Mouse (Mus musculus): ENCODE results near the gene Tbx2.

- no peak for TF ChIP-seq EP300 (IDR thresholded peaks at IDR 0.05; ENCODE audit: low read length)
- TF ChIP-seq KAT2A (IDR thresholded peaks at IDR 0.05; ENCODE audit: insufficient replicate concordance, low read length), result no peak
- peak; percentile 60 to 83 for TF ChIP-seq CTCF (conservative IDR thresholded peaks at IDR 0.05 in 1 of 2, IDR thresholded peaks at IDR 0.05 in 1 of 2; ENCODE audit: low read depth in 2 of 2, low read length in 2 of 2)
Measured at GRCm38 (mm10) chr11:85864363-85864762, 32.0 kb downstream of the Tbx2 start.
